Mouse (Mus musculus) frontal cortex, adult 2 months (tissue): ENCODE data around the gene Capn7. TPM values are rescaled to one million over a fixed set of nuclear protein-coding genes. Genes with fewer than 3 reads are reported as not detected.

Source experiments
- DNase-seq, 2 experiments: peaks; one replicate each; pipeline ENCODE4 v3.0.0; 2022; ENCODE audit warnings: low spot score in 1 of 2; ENCODE audit errors: extremely low spot score in 1 of 2
- polyA plus RNA-seq: library from polyadenylated mRNA; depleted of rRNA; stranded (reverse); fragments of >200 nt; gene quantifications from 2 replicates; pipeline ENCODE4 v1.2.3, GENCODE M21; 2012; rRNA removed

Capn7 gene
- 32.1 and 33.7 TPM in 2 replicates for polyA plus RNA-seq

DNA sequence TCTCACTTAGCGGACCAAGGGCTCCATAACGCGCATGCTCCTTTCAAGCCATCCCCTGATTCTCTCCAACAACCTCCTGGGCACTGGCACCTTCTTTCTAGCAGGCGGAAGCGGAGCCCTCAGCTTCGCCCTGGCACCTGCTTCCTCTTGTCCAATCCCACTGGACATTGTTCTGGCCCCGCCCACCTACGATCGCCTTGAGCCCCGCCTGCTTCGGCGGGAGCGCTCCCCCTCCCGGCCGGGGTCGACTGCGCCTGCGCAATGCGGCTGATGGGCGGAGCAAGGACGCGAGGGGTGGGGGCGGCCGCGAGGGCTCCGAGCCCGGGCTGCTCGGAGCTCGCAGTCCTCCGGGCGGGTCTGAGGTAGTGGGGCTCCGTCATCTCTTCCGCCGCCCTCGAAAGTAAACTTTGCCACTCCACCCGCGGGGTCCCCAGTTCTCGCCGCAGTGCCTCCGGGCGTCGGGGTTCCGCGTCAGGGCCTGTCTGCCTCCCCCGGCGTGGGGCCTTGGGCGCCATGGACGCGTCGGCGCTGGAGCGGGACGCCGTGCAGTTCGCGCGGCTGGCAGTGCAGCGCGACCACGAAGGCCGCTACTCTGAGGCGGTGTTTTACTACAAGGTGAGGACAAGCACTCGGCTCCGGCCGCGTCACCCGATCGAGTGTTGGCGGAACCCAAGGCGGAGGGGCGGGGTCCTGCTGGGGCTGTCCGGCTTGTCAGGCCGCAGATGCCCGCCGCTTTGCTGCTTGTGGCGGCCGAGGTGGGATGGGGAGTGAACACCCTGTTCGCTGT, at the start of gene Capn7:
Capn7 (plus strand) TSS at position 270 of the 787 bp plus-strand sequence.
- DNase-seq = peak; percentile 94 to 98

DNA sequence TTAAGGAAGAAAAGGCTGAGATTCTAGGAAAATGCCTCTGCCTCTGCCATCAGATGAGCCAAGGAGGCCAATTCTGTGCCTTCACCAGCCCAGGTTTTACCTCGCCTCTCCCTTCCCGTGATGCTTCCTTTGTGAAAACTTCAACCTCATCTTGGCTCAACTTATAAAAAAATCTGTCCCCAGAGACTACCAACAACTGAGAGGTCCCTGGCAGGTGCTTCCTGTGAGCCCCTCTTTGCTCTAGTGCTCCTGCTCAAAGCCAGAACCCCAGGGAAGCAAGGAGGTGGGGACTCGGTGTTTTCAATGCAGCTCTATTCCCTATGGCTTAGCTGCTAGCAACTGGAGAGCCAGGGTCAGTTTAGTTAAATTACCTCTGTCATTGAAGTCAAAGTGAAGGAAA, 23.2 kb upstream of the Capn7 start:
- no peak for DNase-seq

DNA sequence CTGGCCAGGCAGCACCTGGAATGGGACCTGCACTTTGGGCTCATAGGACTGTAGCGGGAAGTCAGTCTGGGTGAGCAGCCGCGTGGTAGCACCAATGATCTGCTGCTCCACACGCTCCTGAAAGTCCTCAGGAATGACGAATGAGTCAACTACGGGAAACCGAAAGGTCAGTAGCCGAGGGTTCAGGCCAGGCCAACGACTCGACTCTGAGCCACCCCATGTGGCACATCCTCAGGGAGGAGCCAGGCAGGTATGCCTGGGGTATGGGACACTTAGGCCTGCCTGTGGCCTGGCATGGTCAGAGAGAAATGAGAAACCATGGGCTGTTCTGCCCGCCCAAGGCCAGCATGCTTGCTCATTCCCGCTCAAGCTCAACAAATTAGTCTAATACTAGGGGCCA, 19.8 kb upstream of the Capn7 start:
- no peak for DNase-seq

DNA sequence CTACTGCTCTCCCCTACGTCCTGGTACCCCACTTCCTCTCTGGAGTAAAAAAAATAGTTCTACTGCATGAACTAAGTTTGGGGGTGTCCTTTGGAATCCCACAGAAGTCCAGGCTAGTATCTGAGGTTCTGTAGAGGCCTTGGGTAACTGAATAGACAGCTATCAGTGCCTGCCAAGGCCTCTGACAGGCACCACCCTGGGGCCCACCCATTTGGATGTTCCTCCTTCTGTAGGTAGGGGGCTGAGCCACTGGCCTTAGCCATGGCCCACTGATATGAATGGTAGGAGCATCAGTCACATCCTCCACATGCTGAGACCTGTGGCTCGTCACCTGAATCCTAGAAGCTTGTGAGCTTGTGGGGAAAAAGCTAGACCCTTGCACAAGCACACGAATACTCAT, 18.7 kb upstream of the Capn7 start:
- DNase-seq = no peak

DNA sequence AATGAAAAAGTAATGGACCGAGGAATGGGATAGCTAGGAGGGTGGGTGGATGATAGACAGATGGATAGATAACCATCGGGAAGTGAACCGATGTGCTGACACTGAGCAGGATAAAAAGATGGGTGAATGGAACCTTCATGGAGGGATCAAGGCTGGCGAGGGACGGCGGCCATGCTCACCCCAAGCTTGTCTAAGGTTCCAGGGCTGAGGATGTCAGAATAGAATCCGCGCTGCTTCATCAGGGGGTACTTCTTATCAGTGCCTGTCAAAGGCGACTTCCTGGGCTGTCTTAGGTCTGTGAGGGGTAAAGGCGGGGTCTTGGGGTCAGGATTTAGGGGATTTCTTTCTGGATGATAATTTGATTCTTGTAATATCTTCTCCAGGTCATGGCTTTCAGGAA, 16.9 kb upstream of the Capn7 start:
- DNase-seq = no peak

DNA sequence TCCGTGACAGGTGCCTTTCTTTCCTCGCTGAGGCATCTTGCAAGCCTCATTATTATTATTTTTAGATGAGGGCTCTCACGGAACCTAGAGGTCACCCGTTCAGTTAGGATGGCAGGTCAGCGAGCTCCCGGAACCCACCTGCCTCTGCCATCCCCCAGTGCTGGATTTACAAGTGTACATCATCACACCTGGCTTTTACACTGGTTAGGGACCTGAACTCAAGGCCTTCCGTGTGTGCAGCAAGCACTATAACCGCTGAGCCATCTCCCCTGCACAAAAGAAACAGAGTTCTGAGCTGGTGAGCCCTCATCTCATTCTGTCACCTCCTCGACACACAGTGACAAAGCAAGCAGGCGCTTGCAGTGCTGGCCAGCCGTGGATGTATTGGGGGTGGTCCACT, 15.3 kb upstream of the Capn7 start:
- DNase-seq = no peak

DNA sequence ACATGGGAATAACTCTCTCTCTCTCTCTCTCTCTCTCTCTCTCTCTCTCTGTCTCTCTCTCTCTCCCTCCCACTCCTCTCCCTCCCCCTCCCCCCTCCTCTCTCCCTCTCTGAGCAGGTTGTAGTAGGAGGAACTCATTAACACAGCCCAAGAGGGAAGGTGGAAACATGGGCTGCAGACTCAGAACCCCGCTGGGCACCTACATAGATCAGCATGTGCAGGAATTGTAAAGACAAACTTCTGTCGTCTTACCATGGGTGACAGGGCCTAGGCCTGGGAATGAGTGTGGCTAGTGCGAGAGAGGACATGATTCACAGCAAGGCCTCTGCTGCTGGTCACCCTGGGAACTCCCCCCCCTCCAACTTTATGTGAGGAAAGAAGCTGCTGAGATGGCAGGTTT, 14.2 kb upstream of the Capn7 start:
- DNase-seq = no peak

DNA sequence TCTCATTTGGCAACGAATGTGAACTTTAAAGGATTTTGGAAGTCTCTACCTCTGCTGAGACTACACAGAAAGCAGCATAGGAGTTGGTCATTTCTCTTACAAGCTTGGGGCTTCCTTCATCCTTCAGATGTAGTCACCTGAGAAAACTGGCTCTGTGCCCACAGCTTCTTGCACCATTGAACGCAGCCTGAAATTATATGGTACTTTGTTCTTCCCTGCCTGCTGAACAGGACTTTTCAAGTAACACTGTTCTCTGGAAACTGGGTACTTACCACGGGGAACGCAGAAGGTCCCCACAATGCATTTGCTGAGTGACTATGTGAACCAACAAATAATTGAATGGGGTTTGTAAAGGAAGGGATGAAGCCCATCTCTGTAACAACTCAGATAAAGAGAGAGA, 13.2 kb upstream of the Capn7 start:
- DNase-seq = no peak

DNA sequence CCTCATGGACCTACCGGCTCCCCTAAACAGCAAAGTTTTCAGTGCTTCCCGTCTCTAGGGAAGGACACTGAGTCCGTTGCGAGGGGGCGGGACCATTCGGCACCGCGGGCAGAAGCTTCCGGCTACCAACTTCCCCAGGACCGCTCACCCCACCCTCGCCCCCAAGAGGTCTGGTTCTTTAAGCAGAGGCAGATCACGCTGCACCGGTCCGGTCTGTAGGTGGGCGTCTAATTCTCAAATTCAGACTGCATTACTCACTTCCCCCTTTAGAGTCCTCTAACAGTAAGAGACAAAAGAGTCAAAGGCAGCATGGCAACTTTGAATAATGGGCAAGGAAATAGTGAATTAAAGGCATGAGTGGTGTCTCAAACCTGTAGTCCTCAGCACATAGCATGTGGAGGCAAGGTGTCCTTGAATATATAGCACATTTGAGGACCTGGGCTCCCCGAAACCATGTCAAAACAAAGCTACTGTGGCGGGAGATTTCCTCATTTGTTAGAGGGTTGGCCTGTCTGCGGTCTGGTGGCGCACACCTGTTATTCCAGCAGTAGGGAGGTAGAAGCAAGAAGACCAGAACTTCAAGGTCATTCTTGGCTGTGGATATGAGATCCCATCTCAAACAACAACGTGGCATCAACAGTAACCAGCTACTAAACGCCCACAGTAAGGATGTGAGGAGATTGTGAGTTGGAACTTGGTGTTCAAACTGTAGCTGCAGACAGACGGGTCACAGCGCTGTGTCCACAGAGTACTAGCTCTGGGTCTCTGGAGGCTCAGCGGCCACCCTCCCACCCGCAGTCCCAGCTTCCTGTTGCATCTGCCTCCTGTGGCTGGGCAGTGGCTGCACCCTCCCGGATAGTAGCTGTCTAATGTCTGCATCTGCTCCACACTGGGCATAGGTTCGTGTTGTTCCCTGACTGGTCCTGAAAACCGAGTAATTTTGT, 12.3 kb upstream of the Capn7 start, which contains the start of gene Dnah1:
Dnah1 (minus strand) TSS at position 48 of the 944 bp plus-strand sequence.
- DNase-seq = no peak

DNA sequence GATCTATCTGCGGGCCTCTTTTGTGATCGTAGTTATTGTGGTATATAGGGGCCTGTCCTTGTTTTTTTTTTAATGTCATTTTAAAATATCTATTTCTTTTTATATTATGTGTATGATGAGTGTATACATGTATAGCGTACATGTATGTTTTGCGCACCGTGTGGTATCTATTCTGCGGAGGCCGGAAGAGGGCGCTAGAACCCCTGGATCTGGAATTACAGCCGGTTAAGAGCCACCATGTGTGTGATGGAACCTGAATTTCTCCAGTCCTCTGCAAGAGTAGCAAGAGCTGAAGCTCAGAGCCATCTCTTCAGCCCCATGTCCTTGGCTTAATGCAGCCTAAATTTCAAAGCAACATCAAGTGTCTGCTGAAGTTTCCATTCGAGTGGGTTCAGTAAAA, 11.6 kb upstream of the Capn7 start:
- no peak for DNase-seq

DNA sequence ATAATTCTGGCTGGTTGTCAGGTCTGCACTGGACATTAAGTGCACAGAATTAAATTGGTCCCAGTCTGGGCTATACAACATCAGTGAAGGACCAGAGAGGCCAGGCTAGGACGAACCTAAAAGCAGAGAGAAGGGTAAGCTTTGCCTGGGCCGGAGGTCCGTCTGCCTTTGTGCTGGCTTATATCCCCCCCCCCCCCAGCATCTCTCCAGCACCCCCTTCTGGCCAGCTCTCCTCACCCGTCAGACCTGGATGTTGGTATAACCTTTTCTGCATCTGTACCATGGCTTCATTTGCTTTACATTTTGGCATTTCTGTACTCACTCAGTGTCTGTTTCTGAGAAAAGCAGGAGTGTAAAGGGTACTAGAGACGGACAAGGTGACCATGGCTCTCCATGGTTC, 10.9 kb upstream of the Capn7 start:
- no peak for DNase-seq

DNA sequence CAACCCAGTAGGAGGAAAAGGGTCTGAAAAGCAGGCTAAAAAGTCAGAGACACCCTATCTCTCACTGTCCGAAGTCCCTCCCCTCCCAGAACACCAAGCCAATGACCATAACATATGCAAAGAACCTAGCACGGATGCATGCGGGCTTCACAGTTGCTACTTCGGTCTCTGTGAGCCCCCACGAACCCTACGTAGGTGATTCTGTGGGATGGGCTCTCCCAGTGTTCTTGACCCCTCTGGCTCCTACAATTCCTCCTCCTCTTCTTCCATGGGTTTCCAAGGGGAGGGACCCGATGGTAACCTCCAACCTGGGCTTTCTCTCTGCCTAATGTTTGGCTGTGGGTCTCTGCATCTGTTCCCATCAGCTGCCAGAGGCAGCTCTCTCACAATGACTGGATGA, 9.7 kb upstream of the Capn7 start:
- no peak for DNase-seq

DNA sequence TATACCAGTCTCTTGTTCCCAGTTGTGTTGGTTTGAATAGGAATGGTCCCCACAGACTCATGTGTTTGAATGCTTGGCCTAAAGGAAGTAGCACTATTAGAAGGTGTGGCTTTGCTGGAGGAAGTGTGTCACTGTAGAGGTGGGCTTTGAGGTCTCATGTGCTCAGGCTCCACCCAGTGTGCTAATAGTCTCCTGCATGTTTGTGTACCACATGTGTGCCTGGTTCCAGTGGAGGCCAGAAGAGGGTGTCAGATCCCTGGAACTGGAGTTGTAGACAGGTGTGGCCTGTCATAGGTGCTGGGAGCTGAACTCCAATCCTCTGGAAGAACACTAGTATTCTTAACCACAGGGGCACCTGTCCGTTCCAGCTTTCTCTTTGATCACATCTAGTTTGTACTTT, 9.2 kb upstream of the Capn7 start:
- no peak for DNase-seq

DNA sequence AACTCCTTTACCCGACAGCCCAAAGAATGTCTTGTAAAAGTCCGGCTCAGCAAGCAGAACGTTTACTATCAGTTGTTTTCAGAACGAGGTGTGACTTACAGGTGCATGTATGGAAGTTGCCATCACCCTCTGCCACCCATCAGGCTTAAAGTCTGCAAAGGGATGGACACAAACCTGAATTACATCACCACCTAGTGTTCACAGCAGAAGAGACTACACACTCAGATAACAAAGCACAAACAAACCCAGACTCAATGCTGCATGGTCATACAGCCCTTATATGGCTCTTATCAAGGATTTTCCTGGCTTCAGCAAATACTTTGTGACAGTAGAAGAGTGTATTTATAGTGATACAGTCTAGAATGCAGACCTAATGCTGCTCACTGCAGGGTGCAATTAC, 8.8 kb upstream of the Capn7 start:
- no peak for DNase-seq

DNA sequence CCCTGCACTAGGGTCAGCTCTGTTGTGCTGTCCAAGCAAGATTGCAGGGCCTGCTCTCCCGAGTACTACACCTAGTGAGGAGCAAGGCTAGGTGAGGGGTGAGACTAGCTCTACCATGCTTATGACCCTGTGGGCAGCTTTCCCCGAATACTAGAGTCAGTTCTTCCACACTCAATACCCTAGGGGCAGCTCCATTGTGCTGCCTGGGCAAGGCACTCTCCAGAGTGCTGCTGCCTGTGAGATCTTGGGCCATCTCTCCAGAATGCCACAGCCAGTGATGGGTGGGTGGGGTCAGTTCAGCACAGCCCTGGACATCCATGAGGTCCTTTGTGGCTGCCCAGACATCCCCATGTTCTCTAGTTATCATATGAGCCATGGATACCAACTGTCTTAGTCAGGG, 6.7 kb upstream of the Capn7 start:
- DNase-seq = no peak

DNA sequence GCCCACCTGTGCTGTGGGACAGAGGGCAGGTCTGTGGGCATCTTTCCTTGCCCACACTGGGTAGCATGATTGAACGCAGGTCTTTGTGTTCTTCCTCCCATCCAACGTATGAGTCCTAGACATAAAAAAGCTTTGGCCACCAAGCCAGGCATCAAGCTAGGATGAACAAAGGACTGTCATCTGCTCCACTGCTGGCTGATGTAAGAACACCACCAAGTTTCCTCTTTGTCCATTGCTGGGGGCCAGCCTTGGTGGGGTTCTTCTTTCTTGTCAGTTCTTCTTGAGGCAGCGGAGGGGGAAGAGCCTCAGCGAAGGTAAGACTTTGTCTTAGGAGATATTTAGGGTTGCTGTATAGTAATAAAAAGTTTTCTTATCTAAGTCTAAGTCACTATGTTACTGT, 5.5 kb upstream of the Capn7 start:
- DNase-seq = no peak

DNA sequence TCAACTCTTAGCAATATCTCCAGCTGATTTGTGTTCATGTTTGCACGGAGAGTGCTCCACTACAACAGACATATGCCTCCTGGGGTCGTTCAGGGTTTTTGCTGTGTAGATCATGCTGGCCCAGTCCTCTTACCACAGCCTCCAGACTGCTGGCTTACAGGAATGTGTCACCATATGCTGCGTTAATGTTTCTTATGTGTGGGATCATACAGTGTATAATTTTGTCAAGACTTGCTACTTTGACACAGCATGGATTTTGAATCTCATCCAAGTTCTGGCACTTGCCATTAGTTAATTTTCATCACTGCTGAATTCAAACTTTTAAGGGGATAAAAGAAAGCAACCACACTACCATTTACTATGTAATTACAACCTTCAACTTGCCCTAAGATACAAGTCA, 673 bp upstream of the Capn7 start:
- DNase-seq = peak in 1 of 2 experiments; percentile 25

DNA sequence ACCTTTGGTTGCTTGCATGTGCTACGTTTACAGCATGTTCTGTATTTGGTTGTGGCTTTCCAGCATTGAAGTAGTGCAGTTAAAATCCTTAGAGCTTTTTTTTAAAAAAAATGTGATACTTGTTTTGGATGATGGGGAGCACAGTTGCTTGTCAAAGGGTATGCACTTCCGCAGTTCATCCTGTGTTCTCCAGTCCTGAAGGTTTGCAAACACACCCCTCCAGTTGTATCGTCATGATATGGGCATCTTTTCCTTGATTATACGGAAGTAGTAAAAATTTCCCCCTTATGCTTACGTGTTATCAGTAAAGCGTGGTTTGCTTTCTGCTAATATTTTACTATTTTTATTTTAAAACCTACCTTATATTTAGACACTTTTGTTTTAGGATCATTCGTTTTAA, 968 bp downstream of the Capn7 start:
- no peak for DNase-seq

DNA sequence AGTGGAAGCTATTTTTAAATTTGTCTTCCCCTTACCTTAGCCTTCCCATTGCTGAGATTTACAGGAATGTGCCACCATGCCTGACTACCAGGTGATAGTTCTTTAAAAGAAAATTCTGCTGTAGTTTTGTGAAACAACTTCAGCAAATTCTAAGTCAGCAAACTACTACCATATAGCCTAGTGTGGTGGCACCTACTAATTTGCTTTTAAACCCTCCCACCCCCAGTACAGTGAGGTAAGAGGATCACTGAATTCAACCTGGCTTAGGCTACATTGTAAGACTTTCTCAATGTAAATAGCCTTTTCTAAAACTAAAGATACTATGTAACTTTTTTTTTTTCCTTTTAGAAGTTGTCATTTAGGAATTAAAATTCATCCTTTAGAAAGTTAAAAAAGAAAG, 1.5 kb downstream of the Capn7 start:
- DNase-seq = no peak

DNA sequence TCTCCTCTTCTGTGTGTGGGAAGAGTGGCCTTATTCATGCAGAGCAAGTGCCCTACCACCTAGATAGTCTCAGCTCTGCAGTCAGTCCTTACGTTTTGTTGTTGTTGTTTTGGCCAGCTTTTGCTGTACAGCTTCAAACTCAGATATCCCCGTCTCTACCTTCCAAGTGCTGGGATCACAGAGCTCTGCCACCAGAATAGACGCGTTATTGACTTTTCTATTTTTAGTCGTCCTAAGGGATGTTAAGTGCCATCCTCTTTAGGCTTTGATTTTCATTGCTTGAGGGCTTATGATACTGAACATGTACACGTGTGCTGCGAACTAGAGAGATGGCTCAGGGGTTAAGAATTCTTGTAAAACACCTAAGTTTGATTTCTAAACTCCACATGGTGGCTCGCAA, 6.8 kb downstream of the Capn7 start:
- DNase-seq = no peak

DNA sequence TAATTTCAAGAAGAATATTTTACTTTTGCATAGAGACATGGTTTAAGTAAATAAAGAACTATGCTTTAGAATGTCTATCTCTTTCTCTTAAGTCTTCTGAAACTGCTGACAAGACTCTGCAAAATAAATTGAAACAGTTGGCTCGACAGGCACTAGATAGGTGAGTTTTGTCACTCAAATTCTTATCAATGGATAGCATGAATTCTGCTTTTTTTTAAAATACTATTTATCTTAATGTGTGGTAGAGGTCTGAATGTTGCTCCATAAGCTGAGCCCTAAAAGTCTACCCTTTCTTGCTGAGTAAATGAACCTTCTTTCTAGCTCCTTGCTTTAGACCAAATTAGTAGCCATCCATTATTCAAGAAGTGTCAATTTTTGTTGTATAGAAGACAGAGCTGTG, 8.9 kb downstream of the Capn7 start:
- no peak for DNase-seq

DNA sequence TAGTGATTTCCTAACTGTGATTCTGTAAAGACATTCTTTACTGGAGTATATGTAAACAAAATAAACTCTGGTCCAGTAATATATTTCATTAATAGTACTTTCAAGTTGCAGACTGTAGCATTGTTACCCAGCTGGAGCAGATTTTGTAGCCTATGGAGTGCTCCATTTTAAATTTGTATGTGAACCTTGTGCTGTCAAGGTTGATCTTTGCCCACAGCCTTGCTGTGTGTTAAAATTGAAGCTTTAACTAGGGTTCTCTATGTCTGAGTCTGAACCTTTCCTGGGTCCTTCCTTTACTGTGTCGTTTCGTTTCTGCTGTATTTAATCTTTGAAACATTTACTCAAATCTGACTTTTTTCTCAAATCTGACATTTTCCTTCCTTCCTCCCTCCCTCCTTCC, 25.8 kb downstream of the Capn7 start:
- DNase-seq = no peak
